Mouse (Mus musculus): ENCODE measurements around the gene Acer2. TPM values are rescaled to one million over a fixed set of nuclear protein-coding genes. Genes with fewer than 3 reads are reported as not detected.

The Acer2 gene
- polyA plus RNA-seq, 1 experiment from 2014 or later, result 24.6 TPM

Other genes starting within 250 kb of the Acer2 start
- gene Plin2, start 204.3 kb upstream of the Acer2 start, polyA plus RNA-seq (2014; fragmentation: Nextera tagmentation; extraction: Ambion mirVana), result 49.1 and 50.9 TPM in 2 replicates
- 4.3 and 5.3 TPM in 2 replicates for gene Dennd4c, start 125.8 kb upstream of the Acer2 start, polyA plus RNA-seq (2014; fragmentation: Nextera tagmentation; extraction: Ambion mirVana)
- 427 and 444 TPM in 2 replicates for gene Rps6, start 17.0 kb upstream of the Acer2 start, polyA plus RNA-seq (2014; fragmentation: Nextera tagmentation; extraction: Ambion mirVana)

Data from hindbrain, embryonic 14.5 days (tissue).